In genomic region chr6:112551298-112551697, GRCm38 (mm10) we compare ENCODE assay signal across 19 mouse cellular contexts.
"Had no signal": no experiment of that assay in that cellular context is flagged by ENCODE, and none has a peak within 500 bp of the region (broad histone marks: within the 10 kb centered on the region; RNA-seq: fewer than 3 reads in every experiment).

No protein-coding gene starts in this region.

- H3K4me2 ChIP-seq: lung, embryonic 14.5 days; neural tube, embryonic 13.5 days; neural tube, embryonic 15.5 days had no signal

- H3K27ac ChIP-seq: liver, embryonic 14.5 days; midbrain, embryonic 10.5 days; neural tube, embryonic 13.5 days; neural tube, embryonic 15.5 days had no signal

- H3K27me3 ChIP-seq: neural tube, embryonic 13.5 days; neural tube, embryonic 15.5 days had no signal

- H3K4me3 ChIP-seq: midbrain, embryonic 10.5 days; myocyte; neural tube, embryonic 13.5 days; neural tube, embryonic 15.5 days had no signal

- ATAC-seq: midbrain, embryonic 16.5 days had no signal

- H3K9me3 ChIP-seq: midbrain, embryonic 10.5 days; neural tube, embryonic 13.5 days; neural tube, embryonic 15.5 days had no signal

- H3K4me1 ChIP-seq: midbrain, embryonic 10.5 days had no signal

- H3K9ac ChIP-seq: liver, embryonic 14.5 days; lung, embryonic 14.5 days; neural tube, embryonic 13.5 days; neural tube, embryonic 15.5 days had no signal

- H3K36me3 ChIP-seq: midbrain, embryonic 10.5 days; neural tube, embryonic 13.5 days; neural tube, embryonic 15.5 days had no signal

- DNase-seq: lung, adult 18-20 months; lung, embryonic 14.5 days; lung, postnatal 10 days; lung, postnatal 4 days; midbrain, embryonic 14.5 days; retina, postnatal 1 day; right cerebral cortex, adult 18-20 months; right cerebral cortex, postnatal 25 days; right cerebral cortex, postnatal 4 days; spleen, adult 18-20 months; thymus, adult 18-20 months; thymus, postnatal 14 days; thymus, postnatal 36 days had no signal
